Mouse (Mus musculus): ENCODE results near the gene Sdc4. TPM values are rescaled to one million over a fixed set of nuclear protein-coding genes. Genes with fewer than 3 reads are reported as not detected.

Gene Sdc4
- total and polyA plus RNA-seq, 2 experiments, result 182 to 511 TPM

DNA sequence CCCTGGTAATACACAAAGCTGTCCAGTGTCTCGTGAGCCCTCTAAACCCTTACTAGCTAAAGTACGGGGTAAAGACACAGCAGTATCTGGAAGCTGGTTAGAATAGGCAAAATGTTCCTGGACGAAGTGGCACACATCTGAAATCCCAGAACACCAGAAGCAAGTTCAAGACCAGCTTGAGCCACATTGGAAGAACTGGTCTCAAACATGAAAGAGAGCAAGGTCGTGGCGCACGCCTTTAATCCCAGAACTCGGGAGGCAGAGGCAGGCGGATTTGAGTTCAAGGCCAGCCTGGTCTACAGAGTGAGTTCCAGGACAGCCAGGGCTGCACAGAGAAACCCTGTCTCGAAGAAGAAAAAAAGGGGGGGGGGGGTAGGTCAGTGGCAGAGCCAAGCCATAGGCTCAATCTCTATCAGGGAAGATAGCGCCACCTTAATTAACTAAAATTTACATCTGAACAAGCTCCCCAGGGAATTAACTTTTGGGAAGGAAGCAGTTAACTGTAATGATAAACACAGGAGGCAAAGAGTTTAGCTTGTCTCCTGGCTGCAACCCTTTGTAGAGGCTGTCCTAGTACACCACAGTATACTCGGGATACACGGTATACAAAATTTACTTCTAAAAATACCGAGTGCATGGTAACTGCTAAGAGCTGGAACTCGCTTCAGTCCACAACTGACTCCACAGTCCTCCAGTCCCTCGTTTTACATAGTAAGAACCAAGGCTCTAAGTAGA is 13.6 kb downstream of the Sdc4 start:
- Histone ChIP-seq H3K79me2 (ENCODE audit: control insufficient read depth, insufficient read depth, low read length) (peaks cover 4% of the 10 kb centered on the region; the same call in 1 of the 2 replicates), H3K27me3 (ENCODE audit: control insufficient read depth, insufficient read depth, low read length) (no peaks in the 10 kb centered on the region), H3K4me1 (ENCODE audit: control insufficient read depth, insufficient read depth, low read length) (peaks cover 71% of the 10 kb centered on the region), H3K4me3 (ENCODE audit: insufficient read depth, low read depth, low read length) (no peak overlapping the region), H3K27ac (replicated peaks; ENCODE audit: insufficient read depth, low read depth, low read length) (peak overlapping the region; percentile 66), H3K9ac (ENCODE audit: low read depth, low read length) (peak overlapping the region; percentile 25; the same call in 1 of the 2 replicates), H3K36me3 (ENCODE audit: control insufficient read depth, insufficient read depth, low read length) (peaks cover 66% of the 10 kb centered on the region)
- TF ChIP-seq POLR2A (IDR thresholded peaks at IDR 0.05; ENCODE audit: extremely low read depth, insufficient read depth, low read length), result no peak
- TF ChIP-seq CTCF (IDR thresholded peaks at IDR 0.05; ENCODE audit: low read depth, low read length), result no peak
- 48% methylated on average over 15 of the region's 15 CpGs for WGBS
- DNase-seq (ENCODE audit: extremely low read depth, low read depth, low spot score), result peak; percentile 18

DNA sequence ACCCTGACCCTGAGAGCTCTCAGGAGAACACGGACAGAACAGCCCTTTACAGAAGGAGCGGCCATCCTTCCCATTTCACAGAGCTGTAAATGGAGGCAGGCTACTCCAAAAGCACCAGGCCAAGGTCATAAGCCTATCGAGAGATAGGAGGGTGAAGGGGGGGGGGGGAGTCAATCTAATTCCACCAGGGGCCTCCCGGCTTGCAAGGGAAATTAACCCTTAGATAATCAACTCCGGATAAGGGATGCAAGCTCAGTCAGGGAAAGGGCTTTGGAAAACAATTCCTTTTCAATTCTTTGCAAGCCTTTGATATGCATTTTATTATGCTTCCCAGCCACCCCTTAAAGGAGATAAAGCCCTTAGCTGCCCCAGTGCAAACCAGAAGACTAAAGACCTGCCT is 15.2 kb downstream of the Sdc4 start:
- Histone ChIP-seq H3K27me3 (ENCODE audit: control insufficient read depth, insufficient read depth, low read length) (no peaks in the 10 kb centered on the region), H3K36me3 (ENCODE audit: control insufficient read depth, insufficient read depth, low read length) (peaks cover 68% of the 10 kb centered on the region)
- 43% methylated on average over 5 of the region's 5 CpGs for WGBS

DNA sequence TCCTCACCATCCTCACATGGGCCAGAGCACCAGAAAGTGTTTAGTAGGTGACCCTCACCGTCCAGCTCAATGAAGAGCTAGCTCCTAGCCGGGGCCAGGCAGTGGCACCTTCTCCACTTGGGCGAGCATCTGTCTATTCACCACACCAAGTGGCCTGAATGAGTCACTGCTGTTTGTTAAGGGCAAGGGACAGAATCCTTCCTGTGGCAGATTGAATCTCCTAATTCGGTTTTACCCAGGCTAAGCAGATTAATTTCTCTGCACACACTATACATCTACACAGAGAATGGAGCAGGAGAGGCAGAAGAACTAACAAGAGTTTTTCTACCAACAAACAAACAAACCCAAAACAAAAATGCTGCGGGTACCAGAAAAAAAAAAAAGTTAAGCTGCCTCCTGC is 16.7 kb downstream of the Sdc4 start:
- no peaks in the 10 kb centered on the region for H3K27me3 ChIP-seq (ENCODE audit: control insufficient read depth, insufficient read depth, low read length)
- H3K27ac ChIP-seq (replicated peaks; ENCODE audit: insufficient read depth, low read depth, low read length), result peak overlapping the region; percentile 28; the same call in 1 of the 2 replicates
- H3K9ac ChIP-seq (ENCODE audit: low read depth, low read length), result no peak overlapping the region
- peaks cover 68% of the 10 kb centered on the region for H3K36me3 ChIP-seq (ENCODE audit: control insufficient read depth, insufficient read depth, low read length)
- DNase-seq (ENCODE audit: extremely low read depth, low read depth, low spot score), result peak; percentile 31
- no peaks in the 10 kb centered on the region; the same call in 1 of the 2 replicates for H3K79me2 ChIP-seq (ENCODE audit: control insufficient read depth, insufficient read depth, low read length)
- H3K4me1 ChIP-seq (ENCODE audit: control insufficient read depth, insufficient read depth, low read length), result peaks cover 66% of the 10 kb centered on the region
- 69% methylated on average over 5 of the region's 5 CpGs for WGBS
- TF ChIP-seq CTCF (IDR thresholded peaks at IDR 0.05; ENCODE audit: low read depth, low read length) (no peak), POLR2A (IDR thresholded peaks at IDR 0.05; ENCODE audit: extremely low read depth, insufficient read depth, low read length) (no peak)
- no peak overlapping the region for H3K4me3 ChIP-seq (ENCODE audit: insufficient read depth, low read depth, low read length)

More for the DNA sequence above, 15.2 kb downstream of the Sdc4 start:
- no peak for TF ChIP-seq POLR2A (IDR thresholded peaks at IDR 0.05; ENCODE audit: extremely low read depth, insufficient read depth, low read length)
- TF ChIP-seq CTCF (IDR thresholded peaks at IDR 0.05; ENCODE audit: low read depth, low read length), result no peak
- no peak for DNase-seq (ENCODE audit: extremely low read depth, low read depth, low spot score)
- no peak overlapping the region for H3K9ac ChIP-seq (ENCODE audit: low read depth, low read length)
- H3K4me1 ChIP-seq (ENCODE audit: control insufficient read depth, insufficient read depth, low read length), result peaks cover 65% of the 10 kb centered on the region
- H3K79me2 ChIP-seq (ENCODE audit: control insufficient read depth, insufficient read depth, low read length), result no peaks in the 10 kb centered on the region; the same call in 1 of the 2 replicates
- H3K4me3 ChIP-seq (ENCODE audit: insufficient read depth, low read depth, low read length), result no peak overlapping the region
- peak overlapping the region; percentile 28 for H3K27ac ChIP-seq (replicated peaks; ENCODE audit: insufficient read depth, low read depth, low read length)

DNA sequence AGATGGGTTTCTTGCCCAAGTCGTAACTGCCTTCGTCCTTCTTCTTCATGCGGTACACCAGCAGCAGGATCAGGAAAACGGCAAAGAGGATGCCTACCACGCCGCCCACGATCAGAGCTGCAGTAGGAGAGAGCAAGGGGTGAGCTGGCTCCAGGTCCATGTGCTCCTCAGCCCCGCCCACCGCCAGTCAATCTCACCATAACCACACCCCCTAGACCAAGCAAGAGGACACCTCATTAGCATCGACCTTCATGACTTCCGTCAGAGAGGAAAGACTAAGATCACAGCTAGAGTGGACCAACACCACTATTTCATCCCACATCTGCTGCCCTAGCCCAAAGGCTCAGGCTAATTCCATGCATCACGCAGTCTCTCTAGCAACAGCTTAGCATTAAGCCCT is 17.6 kb downstream of the Sdc4 start:
- Histone ChIP-seq H3K36me3 (ENCODE audit: control insufficient read depth, insufficient read depth, low read length) (peaks cover 64% of the 10 kb centered on the region), H3K27me3 (ENCODE audit: control insufficient read depth, insufficient read depth, low read length) (no peaks in the 10 kb centered on the region), H3K9ac (ENCODE audit: low read depth, low read length) (no peak overlapping the region), H3K27ac (replicated peaks; ENCODE audit: insufficient read depth, low read depth, low read length) (0 out of 2 replicates have a peak overlapping the region, but pooled peaks have one; percentile 6), H3K4me1 (ENCODE audit: control insufficient read depth, insufficient read depth, low read length) (peaks cover 64% of the 10 kb centered on the region), H3K79me2 (ENCODE audit: control insufficient read depth, insufficient read depth, low read length) (no peaks in the 10 kb centered on the region; the same call in 1 of the 2 replicates), H3K4me3 (ENCODE audit: insufficient read depth, low read depth, low read length) (no peak overlapping the region)
- 42% methylated on average over 12 of the region's 12 CpGs for WGBS
- no peak for TF ChIP-seq CTCF (IDR thresholded peaks at IDR 0.05; ENCODE audit: low read depth, low read length)
- no peak for TF ChIP-seq POLR2A (IDR thresholded peaks at IDR 0.05; ENCODE audit: extremely low read depth, insufficient read depth, low read length)
- peak; percentile 67 for DNase-seq (ENCODE audit: extremely low read depth, low read depth, low spot score)

DNA sequence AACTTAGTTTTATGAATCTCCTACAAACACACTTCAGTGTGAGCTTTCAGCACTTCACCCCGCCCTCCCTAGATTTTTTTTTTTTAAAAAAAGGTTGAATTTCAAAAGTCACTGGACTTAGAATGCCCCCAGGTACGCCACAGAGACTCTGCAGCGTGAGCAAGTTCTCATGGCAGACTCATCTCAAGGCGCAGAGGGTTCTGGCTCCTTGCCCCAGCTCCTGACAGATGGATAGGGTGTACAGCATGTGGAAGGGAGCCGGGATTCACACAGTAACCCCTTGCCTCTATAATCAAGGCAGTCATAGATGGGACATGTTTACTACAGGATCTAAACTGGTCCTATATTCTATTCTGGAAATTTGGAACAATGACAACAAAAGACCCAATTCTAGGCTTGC is 18.3 kb downstream of the Sdc4 start:
- H3K9ac ChIP-seq (ENCODE audit: low read depth, low read length), result no peak overlapping the region
- TF ChIP-seq CTCF (IDR thresholded peaks at IDR 0.05; ENCODE audit: low read depth, low read length) (no peak), POLR2A (IDR thresholded peaks at IDR 0.05; ENCODE audit: extremely low read depth, insufficient read depth, low read length) (no peak)
- no peaks in the 10 kb centered on the region for H3K27me3 ChIP-seq (ENCODE audit: control insufficient read depth, insufficient read depth, low read length)
- H3K4me1 ChIP-seq (ENCODE audit: control insufficient read depth, insufficient read depth, low read length), result peaks cover 58% of the 10 kb centered on the region
- 56% methylated on average over 5 of the region's 5 CpGs for WGBS
- no peaks in the 10 kb centered on the region for H3K79me2 ChIP-seq (ENCODE audit: control insufficient read depth, insufficient read depth, low read length)
- H3K27ac ChIP-seq (replicated peaks; ENCODE audit: insufficient read depth, low read depth, low read length), result no peak overlapping the region; the same call in 1 of the 2 replicates
- peak; percentile 62 for DNase-seq (ENCODE audit: extremely low read depth, low read depth, low spot score)
- H3K36me3 ChIP-seq (ENCODE audit: control insufficient read depth, insufficient read depth, low read length), result peaks cover 57% of the 10 kb centered on the region
- H3K4me3 ChIP-seq (ENCODE audit: insufficient read depth, low read depth, low read length), result no peak overlapping the region

DNA sequence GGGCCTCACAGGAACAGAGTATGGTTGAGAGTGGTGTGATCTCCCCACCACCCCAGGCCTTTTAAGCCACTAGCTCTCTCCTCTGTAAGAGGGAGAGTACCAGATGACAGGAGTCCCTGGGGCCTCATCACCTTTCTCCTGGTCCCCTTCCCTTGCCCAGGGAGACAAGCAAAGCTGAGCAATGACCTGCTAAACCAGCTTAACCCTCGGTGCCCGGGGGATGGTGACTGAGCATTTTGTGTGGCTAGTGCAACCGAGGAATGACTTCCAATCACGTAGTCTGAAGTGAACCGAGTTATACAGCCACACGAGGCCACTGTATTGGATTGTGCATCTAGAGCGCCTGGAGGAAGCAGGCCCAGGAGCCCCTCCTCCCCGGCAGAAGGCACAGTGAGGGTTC is 19.3 kb downstream of the Sdc4 start:
- H3K36me3 ChIP-seq (ENCODE audit: control insufficient read depth, insufficient read depth, low read length), result peaks cover 49% of the 10 kb centered on the region
- peaks cover 51% of the 10 kb centered on the region for H3K4me1 ChIP-seq (ENCODE audit: control insufficient read depth, insufficient read depth, low read length)
- no peaks in the 10 kb centered on the region for H3K27me3 ChIP-seq (ENCODE audit: control insufficient read depth, insufficient read depth, low read length)
- H3K9ac ChIP-seq (ENCODE audit: low read depth, low read length), result peak overlapping the region; percentile 29; the same call in 1 of the 2 replicates
- H3K79me2 ChIP-seq (ENCODE audit: control insufficient read depth, insufficient read depth, low read length), result no peaks in the 10 kb centered on the region
- peak overlapping the region; percentile 54 for H3K27ac ChIP-seq (replicated peaks; ENCODE audit: insufficient read depth, low read depth, low read length)
- DNase-seq (ENCODE audit: extremely low read depth, low read depth, low spot score), result peak; percentile 59
- TF ChIP-seq POLR2A (IDR thresholded peaks at IDR 0.05; ENCODE audit: extremely low read depth, insufficient read depth, low read length) (no peak), CTCF (IDR thresholded peaks at IDR 0.05; ENCODE audit: low read depth, low read length) (no peak)
- WGBS, result 62% methylated on average over 8 of the region's 8 CpGs
- H3K4me3 ChIP-seq (ENCODE audit: insufficient read depth, low read depth, low read length), result no peak overlapping the region

All from liver, adult 2 months (tissue).